Mouse (Mus musculus): ENCODE measurements around the gene Srd5a1. TPM values are rescaled to one million over a fixed set of nuclear protein-coding genes. Genes with fewer than 3 reads are reported as not detected.

The Srd5a1 gene
- polyA plus RNA-seq, 1 experiment, result 1.4 TPM

DNA sequence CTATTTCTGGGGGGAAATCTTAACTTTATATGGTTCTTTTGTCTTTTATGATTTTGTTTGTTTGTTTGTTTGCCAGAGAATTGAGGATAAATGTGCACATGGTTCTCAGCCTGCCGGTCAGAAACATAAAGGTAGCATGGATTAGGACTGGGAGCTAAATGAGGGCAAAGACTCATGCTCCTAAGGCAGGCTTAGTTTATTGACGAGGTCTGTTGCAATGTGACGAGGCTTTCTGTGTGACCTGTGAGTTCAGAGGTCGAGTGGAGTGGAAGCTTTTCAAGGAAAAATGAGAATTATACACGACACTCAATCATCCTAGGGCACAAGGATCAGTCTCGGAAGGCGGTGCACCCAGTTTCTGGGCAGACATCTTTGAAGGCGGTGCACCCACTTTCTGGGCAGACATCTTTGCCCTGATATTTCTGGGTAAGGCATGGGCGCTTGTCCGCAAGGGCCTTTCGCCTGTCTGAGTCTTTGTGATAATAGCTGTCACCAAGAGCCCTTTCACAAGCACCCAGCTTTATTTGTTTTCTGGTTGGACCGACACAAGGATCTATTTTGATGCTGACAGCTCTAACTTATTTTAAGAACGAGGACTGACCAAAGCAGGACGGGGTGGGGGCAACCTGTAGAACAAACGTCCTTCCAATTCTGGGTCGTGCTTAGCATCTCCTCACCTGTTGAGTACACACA is 63.6 kb downstream of the Srd5a1 start:
- H3K27ac ChIP-seq (replicated peaks; ENCODE audit: low read depth, low read length), result no peak overlapping the region
- H3K4me3 ChIP-seq (ENCODE audit: insufficient read depth, low read depth, low read length), result no peak overlapping the region
- peaks cover 5% of the 10 kb centered on the region; the same call in 1 of the 2 replicates for H3K4me1 ChIP-seq (ENCODE audit: control insufficient read depth, insufficient read depth, insufficient read length, low read length)

- H3K27ac ChIP-seq (replicated peaks; ENCODE audit: low read depth, low read length), result no peak overlapping the region
- no peak overlapping the region for H3K4me3 ChIP-seq (ENCODE audit: insufficient read depth, low read depth, low read length)
- peaks cover 8% of the 10 kb centered on the region for H3K4me1 ChIP-seq (ENCODE audit: control insufficient read depth, insufficient read depth, insufficient read length, low read length)
Measured at GRCm38 (mm10) chr13:69545019-69545418, 66.2 kb downstream of the Srd5a1 start.

DNA sequence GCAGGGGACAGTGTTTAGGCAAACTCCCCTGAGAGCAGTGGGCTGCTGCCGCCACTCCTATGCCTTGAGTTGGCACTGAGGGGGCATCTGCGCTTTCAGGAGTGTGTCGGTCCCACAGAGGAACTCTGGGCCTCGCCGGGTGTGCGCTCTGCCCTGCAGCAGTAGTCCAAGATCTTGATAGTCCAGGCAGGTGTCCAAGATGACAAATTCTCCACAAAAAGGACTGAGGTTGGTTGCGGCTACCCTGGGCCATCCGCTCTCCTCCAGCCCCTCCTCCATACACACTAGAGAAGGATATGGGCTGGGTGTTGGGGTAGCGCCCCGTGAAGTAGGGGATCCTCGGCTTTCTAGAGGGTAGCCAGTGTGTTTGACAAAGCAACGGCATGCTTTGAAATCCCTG is 67.6 kb downstream of the Srd5a1 start:
- H3K4me1 ChIP-seq (ENCODE audit: control insufficient read depth, insufficient read depth, insufficient read length, low read length), result peaks cover 8% of the 10 kb centered on the region
- H3K4me3 ChIP-seq (ENCODE audit: insufficient read depth, low read depth, low read length), result no peak overlapping the region
- no peak overlapping the region for H3K27ac ChIP-seq (replicated peaks; ENCODE audit: low read depth, low read length)

DNA sequence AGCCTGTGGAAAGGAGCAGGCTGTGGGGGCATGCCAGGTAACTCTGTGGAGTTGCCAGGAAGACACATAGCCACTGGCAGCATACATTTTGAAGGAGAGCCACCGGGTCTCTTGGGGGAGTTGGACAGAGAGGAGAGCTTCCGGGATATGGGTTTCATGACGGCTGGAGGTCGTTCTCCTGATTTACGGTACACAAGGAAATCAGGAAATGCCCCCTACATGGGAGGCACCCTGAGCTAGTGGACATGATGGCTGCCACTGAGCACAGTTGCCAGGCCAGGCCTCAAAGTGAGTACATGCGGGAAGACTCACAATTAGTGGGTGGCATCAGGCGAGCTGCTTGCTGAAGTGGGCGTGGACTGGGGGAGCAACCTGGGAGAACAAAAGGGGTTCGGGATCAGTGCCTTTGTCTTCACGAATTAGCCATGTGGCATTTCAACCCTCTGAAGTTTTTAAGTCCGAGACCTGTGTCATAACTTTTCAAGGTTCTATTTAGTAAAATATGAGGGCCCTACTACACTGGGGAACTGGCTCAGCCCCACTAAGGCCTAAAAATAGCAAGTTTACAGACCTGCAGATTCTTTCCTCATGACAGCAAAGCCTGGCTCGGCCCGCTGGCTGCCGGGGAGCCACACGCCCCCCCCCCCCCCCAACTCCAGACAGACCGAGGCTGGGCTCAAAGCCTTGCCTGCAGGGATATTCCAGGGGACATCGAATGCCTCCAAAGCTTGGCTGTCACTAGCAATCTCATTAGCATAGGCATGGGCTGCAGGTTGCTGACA is 68.5 kb downstream of the Srd5a1 start:
- peaks cover 8% of the 10 kb centered on the region for H3K4me1 ChIP-seq (ENCODE audit: control insufficient read depth, insufficient read depth, insufficient read length, low read length)
- no peak overlapping the region for H3K4me3 ChIP-seq (ENCODE audit: insufficient read depth, low read depth, low read length)

DNA sequence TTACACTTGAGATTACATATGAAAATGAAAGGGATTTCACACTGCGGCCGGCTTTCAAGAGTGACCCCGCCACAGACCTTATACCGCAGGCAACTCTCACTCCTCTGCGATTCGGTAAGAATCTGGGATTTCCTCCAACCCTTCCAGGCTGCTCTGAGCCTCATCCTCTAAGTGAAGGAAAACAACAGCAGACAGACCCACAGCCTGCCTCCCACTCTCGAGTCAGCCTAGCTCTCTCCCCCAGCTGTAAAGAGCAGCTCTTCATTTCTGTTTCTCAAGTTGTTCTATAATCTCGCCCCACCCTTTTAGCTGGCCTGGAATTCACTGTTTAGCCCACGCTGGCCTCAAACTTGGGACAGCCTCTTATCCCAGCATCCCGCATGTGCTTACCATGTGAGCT is 69.5 kb downstream of the Srd5a1 start:
- no peak overlapping the region for H3K27ac ChIP-seq (replicated peaks; ENCODE audit: low read depth, low read length)
- peaks cover 8% of the 10 kb centered on the region for H3K4me1 ChIP-seq (ENCODE audit: control insufficient read depth, insufficient read depth, insufficient read length, low read length)
- no peak overlapping the region for H3K4me3 ChIP-seq (ENCODE audit: insufficient read depth, low read depth, low read length)

More for the DNA sequence above, 68.5 kb downstream of the Srd5a1 start:
- no peak overlapping the region for H3K27ac ChIP-seq (replicated peaks; ENCODE audit: low read depth, low read length)

- Histone ChIP-seq H3K4me3 (ENCODE audit: insufficient read depth, low read depth, low read length) (no peak overlapping the region), H3K4me1 (ENCODE audit: control insufficient read depth, insufficient read depth, insufficient read length, low read length) (peaks cover 8% of the 10 kb centered on the region), H3K27ac (replicated peaks; ENCODE audit: low read depth, low read length) (no peak overlapping the region)
Measured at GRCm38 (mm10) chr13:69541209-69541608, 70.0 kb downstream of the Srd5a1 start.

GRCm38 (mm10) chr13:69538327-69538726 is 72.9 kb downstream of the Srd5a1 start:
- Histone ChIP-seq H3K4me3 (ENCODE audit: insufficient read depth, low read depth, low read length) (no peak overlapping the region), H3K27ac (replicated peaks; ENCODE audit: low read depth, low read length) (no peak overlapping the region), H3K4me1 (ENCODE audit: control insufficient read depth, insufficient read depth, insufficient read length, low read length) (peaks cover 5% of the 10 kb centered on the region)

GRCm38 (mm10) chr13:69537366-69537765 is 73.9 kb downstream of the Srd5a1 start:
- H3K27ac ChIP-seq (replicated peaks; ENCODE audit: low read depth, low read length), result 0 out of 2 replicates have a peak overlapping the region, but pooled peaks have one; percentile 14
- peaks cover 6% of the 10 kb centered on the region for H3K4me1 ChIP-seq (ENCODE audit: control insufficient read depth, insufficient read depth, insufficient read length, low read length)
- H3K4me3 ChIP-seq (ENCODE audit: insufficient read depth, low read depth, low read length), result no peak overlapping the region

DNA sequence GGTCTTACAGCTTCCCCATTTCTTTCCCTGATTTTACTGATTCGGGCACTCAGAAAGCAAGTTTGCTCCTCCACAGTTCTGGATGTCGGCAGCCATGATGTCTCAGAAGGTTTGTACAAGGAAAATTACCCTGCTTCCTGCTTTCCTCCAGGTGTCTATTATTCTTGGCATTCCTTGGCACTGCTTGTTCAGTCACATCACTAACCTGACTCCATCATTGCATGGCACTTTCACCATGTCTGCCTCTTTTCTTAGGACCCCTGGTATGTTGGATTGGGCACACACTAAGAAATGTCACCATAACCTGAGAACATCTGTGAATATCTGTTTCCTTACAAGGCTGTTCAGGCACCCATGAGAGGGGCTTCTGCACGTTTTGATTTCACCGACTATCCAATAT is 75.2 kb downstream of the Srd5a1 start:
- Histone ChIP-seq H3K27ac (replicated peaks; ENCODE audit: low read depth, low read length) (no peak overlapping the region), H3K4me3 (ENCODE audit: insufficient read depth, low read depth, low read length) (no peak overlapping the region), H3K4me1 (ENCODE audit: control insufficient read depth, insufficient read depth, insufficient read length, low read length) (peaks cover 16% of the 10 kb centered on the region)

- Histone ChIP-seq H3K4me3 (ENCODE audit: insufficient read depth, low read depth, low read length) (peak overlapping the region; percentile 81), H3K4me1 (ENCODE audit: control insufficient read depth, insufficient read depth, insufficient read length, low read length) (peaks cover 20% of the 10 kb centered on the region), H3K27ac (replicated peaks; ENCODE audit: low read depth, low read length) (peak overlapping the region; percentile 49)
Measured at GRCm38 (mm10) chr13:69534654-69535551, 76.3 kb downstream of the Srd5a1 start.

DNA sequence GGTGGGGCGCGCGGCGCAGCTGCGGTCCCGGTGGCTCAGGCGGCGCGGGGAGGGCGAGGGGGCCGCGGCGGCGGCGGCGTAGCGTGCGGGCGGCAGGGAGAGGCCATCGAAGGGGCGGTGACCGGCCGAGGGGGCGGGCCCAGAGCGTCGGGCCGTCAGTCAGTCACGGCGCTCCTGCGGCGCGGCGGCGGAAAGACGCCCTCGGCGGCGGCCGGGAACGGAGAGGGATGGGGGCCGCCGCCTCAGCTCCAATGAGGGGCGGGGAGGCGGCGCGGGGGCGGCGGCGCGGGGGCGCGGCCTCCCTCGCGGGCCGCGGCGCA is 76.9 kb downstream of the Srd5a1 start, which contains the start of gene Tent4a:
Tent4a (minus strand) TSS at position 284 of the 320 bp plus-strand sequence.
- Histone ChIP-seq H3K27ac (replicated peaks; ENCODE audit: low read depth, low read length) (peak within 1 kb of the TSS; percentile 49), H3K4me1 (ENCODE audit: control insufficient read depth, insufficient read depth, insufficient read length, low read length) (peaks cover 20% of the 10 kb centered on the region), H3K4me3 (ENCODE audit: insufficient read depth, low read depth, low read length) (peak within 1 kb of the TSS; percentile 96)

DNA sequence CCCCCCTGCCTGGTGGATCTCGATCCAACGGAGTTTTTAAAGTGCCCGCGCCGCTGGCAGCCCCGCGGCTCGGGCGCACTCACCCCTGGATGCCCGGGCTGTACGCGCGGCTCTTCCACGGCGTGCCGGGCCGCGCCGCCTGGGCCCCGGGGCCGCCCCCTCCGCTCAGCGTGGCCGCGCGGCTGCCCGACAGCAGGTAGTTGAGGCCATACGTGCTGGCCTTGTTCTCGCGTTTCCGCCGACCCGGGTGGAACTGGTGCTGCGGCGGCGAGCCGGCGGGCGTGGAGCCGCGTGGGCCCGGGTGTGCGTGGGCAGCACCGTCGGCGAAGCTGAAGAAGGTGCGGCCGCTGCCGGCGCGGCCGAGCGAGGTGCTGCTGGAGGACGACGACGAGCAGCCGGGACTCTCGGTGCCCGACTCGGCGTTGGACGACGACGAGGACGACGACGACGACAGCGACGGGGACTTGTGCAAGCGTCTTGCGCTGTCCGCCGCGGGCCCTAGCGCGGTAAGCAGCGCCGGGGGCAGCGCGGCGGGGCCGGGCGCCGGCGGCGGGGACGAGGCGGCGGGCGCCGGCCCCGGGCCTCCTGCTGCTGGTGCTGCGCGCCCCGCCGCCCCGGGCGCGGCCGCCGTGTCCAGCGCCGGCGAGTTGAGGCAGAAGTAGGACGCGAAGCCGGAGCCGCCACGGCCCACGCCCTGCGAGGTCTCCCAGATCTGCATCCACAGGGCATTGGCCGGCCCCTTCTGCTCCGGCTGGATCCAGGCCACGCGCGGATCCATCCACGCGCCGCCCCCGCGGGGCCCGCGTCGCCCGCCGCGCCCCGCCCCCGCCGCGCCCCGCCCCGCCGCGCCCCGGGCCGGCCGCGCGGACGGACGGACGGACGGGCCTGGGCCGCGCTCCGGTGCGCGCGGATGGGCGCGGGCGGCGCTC is 77.6 kb downstream of the Srd5a1 start, which contains the start of gene Nsun2:
Nsun2 (plus strand) TSS at position 342 of the 929 bp plus-strand sequence.
- H3K4me1 ChIP-seq (ENCODE audit: control insufficient read depth, insufficient read depth, insufficient read length, low read length), result peaks cover 20% of the 10 kb centered on the region

DNA sequence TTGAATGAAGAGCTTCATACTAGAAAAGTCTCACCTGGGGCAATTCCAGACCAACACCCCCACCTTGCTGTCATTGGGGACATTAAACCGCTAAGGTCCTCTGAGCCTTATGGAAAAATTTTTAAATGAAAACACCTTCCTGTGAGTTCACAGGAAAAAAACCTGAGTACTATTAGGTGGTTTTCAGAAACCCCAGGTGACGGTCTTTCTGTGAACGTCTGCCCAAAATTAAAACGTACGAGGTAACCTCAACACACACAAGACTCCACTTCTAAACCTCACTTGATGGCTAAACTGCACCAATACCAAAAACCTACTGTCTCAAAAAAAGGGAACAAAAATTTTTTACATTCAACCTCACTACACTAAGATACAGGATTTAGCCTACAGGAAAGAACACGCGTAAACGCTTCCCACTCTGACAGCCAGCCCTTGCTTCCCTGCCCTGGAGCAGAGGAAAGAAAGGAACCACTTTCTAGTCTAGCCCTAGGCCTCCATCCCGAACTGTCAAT is 78.3 kb downstream of the Srd5a1 start:
- Histone ChIP-seq H3K4me1 (ENCODE audit: control insufficient read depth, insufficient read depth, insufficient read length, low read length) (peaks cover 20% of the 10 kb centered on the region), H3K27ac (replicated peaks; ENCODE audit: low read depth, low read length) (no peak overlapping the region), H3K4me3 (ENCODE audit: insufficient read depth, low read depth, low read length) (peak overlapping the region; percentile 96)

More for the DNA sequence above, 77.6 kb downstream of the Srd5a1 start, which contains the start of gene Nsun2:
- Histone ChIP-seq H3K27ac (replicated peaks; ENCODE audit: low read depth, low read length) (peak within 1 kb of the TSS; percentile 24; the same call in 1 of the 2 replicates), H3K4me3 (ENCODE audit: insufficient read depth, low read depth, low read length) (peak within 1 kb of the TSS; percentile 96)

All from brown adipose tissue, adult 24 weeks (tissue).